Mouse (Mus musculus) heart, postnatal 0 days (tissue): Measurements from ENCODE around the gene Erp27.

Experiments used
- CTCF ChIP-seq: IDR thresholded peaks from 2 replicates; pipeline ENCODE4 v1.5.1; 2016; ENCODE audit warnings: antibody characterized with exemption, control low read depth, low read depth
- EP300 ChIP-seq: IDR thresholded peaks from 2 replicates; pipeline ENCODE4 v1.6.1; 2016; ENCODE audit warnings: antibody characterized with exemption, low read depth

GRCm38 (mm10) chr6:136964609-136965510, 42.9 kb upstream of the Erp27 start:
- TF ChIP-seq EP300 (no peak), CTCF (no peak; the same call in 1 of the 2 replicates)
